Mouse (Mus musculus): Measurements from ENCODE around the gene Ube2n.

- no peak for TF ChIP-seq CTCF (IDR thresholded peaks at IDR 0.05; ENCODE audit: extremely low read depth, insufficient read depth, insufficient read length, insufficient replicate concordance)
- TF ChIP-seq POLR2A (IDR thresholded peaks at IDR 0.05; ENCODE audit: low read depth, low read length), result no peak
Measured at GRCm38 (mm10) chr10:95526495-95527122, 11.7 kb downstream of the Ube2n start.
